Mouse (Mus musculus): ENCODE data around the gene Gm20388.

GRCm38 (mm10) chr8:122673989-122674388 lies 2763.3 kb downstream of the Gm20388 start:
- TF ChIP-seq CTCF (IDR thresholded peaks at IDR 0.05; ENCODE audit: borderline replicate concordance, insufficient read depth, low read depth, low read length), result no peak
- no peak for TF ChIP-seq POLR2A (IDR thresholded peaks at IDR 0.05; ENCODE audit: borderline replicate concordance, insufficient read depth, low read length)
